Mouse (Mus musculus) induced T-regulatory cell, adult 2 months (primary cell): ENCODE results near the gene Adgrl2.

Source experiments
- DNase-seq: peaks from one replicate; pipeline ENCODE4 v3.0.0-alpha.2; 2012; ENCODE audit warnings: low read depth

Gene Adgrl2

GRCm38 (mm10) chr3:148971893-148972596, 18.3 kb downstream of the Adgrl2 start:
- no peak for DNase-seq

- no peak for DNase-seq
These were observed 25.3 kb downstream of the Adgrl2 start for GRCm38 (mm10) chr3:148964991-148965605.

GRCm38 (mm10) chr3:148963381-148964044, 26.8 kb downstream of the Adgrl2 start:
- no peak for DNase-seq

GRCm38 (mm10) chr3:148961611-148962010, 28.7 kb downstream of the Adgrl2 start:
- DNase-seq, result no peak

- no peak for DNase-seq
These were observed 29.5 kb downstream of the Adgrl2 start for GRCm38 (mm10) chr3:148960751-148961289.

GRCm38 (mm10) chr3:148960215-148960614, 30.1 kb downstream of the Adgrl2 start:
- DNase-seq, result no peak

- no peak for DNase-seq
These were observed 30.9 kb downstream of the Adgrl2 start for GRCm38 (mm10) chr3:148959327-148960025.

- no peak for DNase-seq
These were observed 31.6 kb downstream of the Adgrl2 start for GRCm38 (mm10) chr3:148958714-148959113.

GRCm38 (mm10) chr3:148958185-148958584, 32.2 kb downstream of the Adgrl2 start:
- DNase-seq, result no peak

- no peak for DNase-seq
These were observed 33.5 kb downstream of the Adgrl2 start for GRCm38 (mm10) chr3:148956887-148957286.

GRCm38 (mm10) chr3:148949796-148950195, 40.6 kb downstream of the Adgrl2 start:
- no peak for DNase-seq

GRCm38 (mm10) chr3:148947805-148948405, 42.5 kb downstream of the Adgrl2 start:
- DNase-seq, result no peak

- no peak for DNase-seq
These were observed 43.1 kb downstream of the Adgrl2 start for GRCm38 (mm10) chr3:148947266-148947665.

GRCm38 (mm10) chr3:148945534-148945933, 44.8 kb downstream of the Adgrl2 start:
- no peak for DNase-seq

- DNase-seq, result no peak
These were observed 50.9 kb downstream of the Adgrl2 start for GRCm38 (mm10) chr3:148939457-148939856.

- no peak for DNase-seq
These were observed 55.3 kb downstream of the Adgrl2 start for GRCm38 (mm10) chr3:148935056-148935455.

- DNase-seq, result no peak
These were observed 56.1 kb downstream of the Adgrl2 start for GRCm38 (mm10) chr3:148934279-148934678.

GRCm38 (mm10) chr3:148933160-148933559, 57.2 kb downstream of the Adgrl2 start:
- DNase-seq, result no peak

- no peak for DNase-seq
These were observed 59.4 kb downstream of the Adgrl2 start for GRCm38 (mm10) chr3:148930913-148931312.

- DNase-seq, result no peak
These were observed 64.0 kb downstream of the Adgrl2 start for GRCm38 (mm10) chr3:148926330-148926729.

GRCm38 (mm10) chr3:148922618-148923095, 67.7 kb downstream of the Adgrl2 start:
- DNase-seq, result no peak
